Mouse (Mus musculus): ENCODE measurements around the gene Casq2. TPM values are rescaled to one million over a fixed set of nuclear protein-coding genes. Genes with fewer than 3 reads are reported as not detected.

Gene Casq2
- polyA plus RNA-seq, 2 experiments: 0.88 to 0.89 TPM

GRCm38 (mm10) chr3:102085719-102086118 is 496 bp upstream of the Casq2 start:
- ATAC-seq (ENCODE audit: insufficient read depth): no peak

GRCm38 (mm10) chr3:102094841-102095240 is 8.6 kb downstream of the Casq2 start:
- DNase-seq (ENCODE audit: low read depth in 3 of 3, low spot score in 3 of 3) (no peak), ATAC-seq (ENCODE audit: insufficient read depth) (no peak)
- no peak overlapping the region for H3K4me2 ChIP-seq (ENCODE audit: low read depth)
- no peak overlapping the region for H3K27ac ChIP-seq
- H3K4me1 ChIP-seq (replicated peaks; ENCODE audit: control insufficient read depth in 2 of 2, insufficient read depth in 2 of 2, low read length in 1 of 2): no peaks in the 10 kb centered on the region
- no peak for TF ChIP-seq CTCF (IDR thresholded peaks at IDR 0.05; ENCODE audit: low read depth)
- TF ChIP-seq EP300 (IDR thresholded peaks at IDR 0.05; ENCODE audit: low read depth): no peak
- H3K27me3 ChIP-seq (ENCODE audit: control insufficient read depth, insufficient read depth, low read length): no peaks in the 10 kb centered on the region
- H3K9me3 ChIP-seq (ENCODE audit: control insufficient read depth, low read length): no peaks in the 10 kb centered on the region
- H3K36me3 ChIP-seq (replicated peaks; ENCODE audit: control insufficient read depth, insufficient read depth, low read depth): no peaks in the 10 kb centered on the region
- no peak overlapping the region for H3K4me3 ChIP-seq (ENCODE audit: insufficient read depth in 1 of 2, low read depth in 2 of 2, low read length in 2 of 2)
- 70% methylated on average over 3 of the region's 3 CpGs for WGBS (ENCODE audit: insufficient replicate concordance)
- H3K9ac ChIP-seq (replicated peaks): no peak overlapping the region

More at GRCm38 (mm10) chr3:102085719-102086118, 496 bp upstream of the Casq2 start:
- H3K27me3 ChIP-seq (ENCODE audit: control insufficient read depth, insufficient read depth, low read length): no peaks in the 10 kb centered on the region
- no peak for DNase-seq (ENCODE audit: low read depth in 3 of 3, low spot score in 3 of 3)
- no peaks in the 10 kb centered on the region for H3K4me1 ChIP-seq (replicated peaks; ENCODE audit: control insufficient read depth in 2 of 2, insufficient read depth in 2 of 2, low read length in 1 of 2)
- H3K9ac ChIP-seq (replicated peaks): no peak overlapping the region
- no peak overlapping the region for H3K27ac ChIP-seq
- H3K9me3 ChIP-seq (ENCODE audit: control insufficient read depth, low read length): no peaks in the 10 kb centered on the region
- H3K4me2 ChIP-seq (ENCODE audit: low read depth): no peak overlapping the region
- TF ChIP-seq CTCF (IDR thresholded peaks at IDR 0.05; ENCODE audit: low read depth): no peak
- TF ChIP-seq EP300 (IDR thresholded peaks at IDR 0.05; ENCODE audit: low read depth): no peak
- H3K36me3 ChIP-seq (replicated peaks; ENCODE audit: control insufficient read depth, insufficient read depth, low read depth): no peaks in the 10 kb centered on the region
- WGBS (ENCODE audit: insufficient replicate concordance): 12% methylated on average over 12 of the region's 12 CpGs
- H3K4me3 ChIP-seq (ENCODE audit: insufficient read depth in 1 of 2, low read depth in 2 of 2, low read length in 2 of 2): no peak overlapping the region

- H3K36me3 ChIP-seq (replicated peaks; ENCODE audit: control insufficient read depth, insufficient read depth, low read depth): no peaks in the 10 kb centered on the region
- no peak overlapping the region for H3K9ac ChIP-seq (replicated peaks)
- no peak overlapping the region for H3K4me3 ChIP-seq (ENCODE audit: insufficient read depth in 1 of 2, low read depth in 2 of 2, low read length in 2 of 2)
- no peaks in the 10 kb centered on the region for H3K27me3 ChIP-seq (ENCODE audit: control insufficient read depth, insufficient read depth, low read length)
- no peak for ATAC-seq (ENCODE audit: insufficient read depth)
- WGBS (ENCODE audit: insufficient replicate concordance): 71% methylated on average over 5 of the region's 5 CpGs
- H3K9me3 ChIP-seq (ENCODE audit: control insufficient read depth, low read length): no peaks in the 10 kb centered on the region
- no peaks in the 10 kb centered on the region for H3K4me1 ChIP-seq (replicated peaks; ENCODE audit: control insufficient read depth in 2 of 2, insufficient read depth in 2 of 2, low read length in 1 of 2)
- TF ChIP-seq EP300 (IDR thresholded peaks at IDR 0.05; ENCODE audit: low read depth) (no peak), CTCF (IDR thresholded peaks at IDR 0.05; ENCODE audit: low read depth) (no peak)
- H3K27ac ChIP-seq: no peak overlapping the region
- H3K4me2 ChIP-seq (ENCODE audit: low read depth): no peak overlapping the region
- DNase-seq (ENCODE audit: low read depth in 3 of 3, low spot score in 3 of 3): no peak
Measured at GRCm38 (mm10) chr3:102095412-102095811, 9.2 kb downstream of the Casq2 start.

GRCm38 (mm10) chr3:102096366-102096765 is 10.2 kb downstream of the Casq2 start:
- Histone ChIP-seq H3K27me3 (ENCODE audit: control insufficient read depth, insufficient read depth, low read length) (no peaks in the 10 kb centered on the region), H3K36me3 (replicated peaks; ENCODE audit: control insufficient read depth, insufficient read depth, low read depth) (no peaks in the 10 kb centered on the region), H3K4me2 (ENCODE audit: low read depth) (no peak overlapping the region), H3K27ac (no peak overlapping the region), H3K4me1 (replicated peaks; ENCODE audit: control insufficient read depth in 2 of 2, insufficient read depth in 2 of 2, low read length in 1 of 2) (no peaks in the 10 kb centered on the region), H3K9ac (replicated peaks) (no peak overlapping the region), H3K9me3 (ENCODE audit: control insufficient read depth, low read length) (no peaks in the 10 kb centered on the region), H3K4me3 (ENCODE audit: insufficient read depth in 1 of 2, low read depth in 2 of 2, low read length in 2 of 2) (no peak overlapping the region)
- no peak for DNase-seq (ENCODE audit: low read depth in 3 of 3, low spot score in 3 of 3)
- TF ChIP-seq CTCF (IDR thresholded peaks at IDR 0.05; ENCODE audit: low read depth) (no peak), EP300 (IDR thresholded peaks at IDR 0.05; ENCODE audit: low read depth) (no peak)
- 71% methylated on average over 8 of the region's 8 CpGs for WGBS (ENCODE audit: insufficient replicate concordance)
- no peak for ATAC-seq (ENCODE audit: insufficient read depth)

GRCm38 (mm10) chr3:102096976-102097375 is 10.8 kb downstream of the Casq2 start:
- Histone ChIP-seq H3K4me3 (ENCODE audit: insufficient read depth in 1 of 2, low read depth in 2 of 2, low read length in 2 of 2) (no peak overlapping the region), H3K9ac (replicated peaks) (no peak overlapping the region), H3K36me3 (replicated peaks; ENCODE audit: control insufficient read depth, insufficient read depth, low read depth) (no peaks in the 10 kb centered on the region), H3K27me3 (ENCODE audit: control insufficient read depth, insufficient read depth, low read length) (no peaks in the 10 kb centered on the region), H3K27ac (no peak overlapping the region), H3K4me1 (replicated peaks; ENCODE audit: control insufficient read depth in 2 of 2, insufficient read depth in 2 of 2, low read length in 1 of 2) (no peaks in the 10 kb centered on the region), H3K4me2 (ENCODE audit: low read depth) (no peak overlapping the region), H3K9me3 (ENCODE audit: control insufficient read depth, low read length) (no peaks in the 10 kb centered on the region)
- no peak for ATAC-seq (ENCODE audit: insufficient read depth)
- 52% methylated on average over 2 of the region's 2 CpGs for WGBS (ENCODE audit: insufficient replicate concordance)
- DNase-seq (ENCODE audit: low read depth in 3 of 3, low spot score in 3 of 3): no peak
- TF ChIP-seq EP300 (IDR thresholded peaks at IDR 0.05; ENCODE audit: low read depth): no peak
- TF ChIP-seq CTCF (IDR thresholded peaks at IDR 0.05; ENCODE audit: low read depth): no peak

All from liver, embryonic 14.5 days (tissue).